Mouse (Mus musculus) ZHBTc4 (cell line): ENCODE measurements at regions not wholly inside any gene's neighbourhood (a gene's known extent, or its start where the extent isn't known, plus 50 kb on each side); places are given as distances from the start of the nearest gene placed in this dataset.

Experiments
- DNase-seq: peaks from one replicate; pipeline ENCODE4 v3.0.0-alpha.2; 2011; ENCODE audit warnings: low read depth, low spot score

- peak; percentile 26 for DNase-seq
Measured at GRCm38 (mm10) chr14:92764354-92764753, 1126.1 kb downstream of the Pcdh9 start.

- no peak for DNase-seq
Measured at GRCm38 (mm10) chr14:92754676-92755075, 1135.8 kb downstream of the Pcdh9 start.

GRCm38 (mm10) chr14:92717666-92718065 lies 1172.8 kb downstream of the Pcdh9 start:
- no peak for DNase-seq

- no peak for DNase-seq
Measured at GRCm38 (mm10) chr14:92688151-92688550, 1202.3 kb downstream of the Pcdh9 start.

- no peak for DNase-seq
Measured at GRCm38 (mm10) chr14:92687106-92687505, 1203.4 kb downstream of the Pcdh9 start.

GRCm38 (mm10) chr14:92678845-92679499 lies 1211.5 kb downstream of the Pcdh9 start:
- no peak for DNase-seq

- no peak for DNase-seq
Measured at GRCm38 (mm10) chr14:92674146-92674545, 1216.3 kb downstream of the Pcdh9 start.
